Mouse (Mus musculus): Measurements from ENCODE around the gene Pde1b.

Gene Pde1b

DNA sequence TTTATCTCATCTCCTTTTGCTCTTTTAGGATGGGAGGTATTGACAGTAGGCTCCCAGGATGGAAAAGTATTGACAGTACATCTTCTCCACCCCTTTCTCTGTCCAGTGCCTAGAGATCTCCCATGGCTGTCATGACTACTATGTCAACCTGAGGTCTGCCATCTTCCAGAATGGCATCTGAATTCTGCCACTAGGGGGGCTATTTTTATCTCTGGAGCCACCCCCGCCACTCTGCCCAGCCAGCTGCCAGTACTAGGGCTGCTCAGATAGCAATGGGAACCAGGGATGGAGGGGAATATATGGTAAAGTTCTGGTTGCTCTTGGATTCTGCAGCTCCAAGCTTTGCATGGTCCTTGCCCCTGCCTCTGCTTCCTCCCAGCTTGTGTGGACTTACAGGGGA lies 8.8 kb downstream of the Pde1b start:
- no peak for DNase-seq

DNA sequence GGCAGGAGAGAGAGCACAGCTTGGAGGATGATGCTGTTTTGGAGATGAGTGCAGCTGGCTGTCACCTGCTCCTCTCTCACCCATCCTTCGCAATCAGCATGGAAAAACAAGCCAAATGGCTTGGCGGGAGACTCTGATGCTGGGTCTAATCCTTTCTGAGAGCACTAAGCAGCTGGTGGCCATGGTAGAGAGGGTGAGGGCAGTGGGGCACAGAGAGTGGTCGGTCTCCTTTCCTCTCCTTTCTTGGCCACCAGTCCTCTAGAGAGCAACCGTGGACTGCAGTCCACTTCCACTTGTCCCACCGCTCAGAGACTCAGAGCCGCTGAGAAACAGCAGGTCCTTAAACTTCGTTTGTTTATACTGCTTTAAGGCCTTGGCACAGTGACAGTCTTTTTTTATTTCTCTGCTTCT lies 10.8 kb downstream of the Pde1b start:
- DNase-seq = no peak

DNA sequence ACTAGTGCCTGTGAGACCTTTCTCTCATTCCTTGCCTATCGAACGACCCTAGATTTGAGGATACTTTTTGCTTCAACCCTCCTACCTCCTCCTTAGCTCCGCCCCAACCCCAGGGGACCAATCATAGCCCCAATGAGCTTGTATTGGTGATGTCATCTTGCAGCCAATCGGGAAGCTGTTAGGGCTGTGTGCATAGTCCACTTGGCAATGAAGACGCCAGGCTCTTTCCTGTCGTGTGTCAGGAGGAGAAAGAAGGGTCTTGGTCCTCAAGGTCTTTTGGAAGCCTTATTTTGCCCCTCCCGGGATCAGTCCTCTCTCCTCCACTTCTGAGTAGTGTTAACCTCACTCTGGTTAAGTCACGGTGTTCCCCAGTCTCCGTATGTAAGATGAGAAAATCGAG lies 11.3 kb downstream of the Pde1b start:
- peak; percentile 64 for DNase-seq

DNA sequence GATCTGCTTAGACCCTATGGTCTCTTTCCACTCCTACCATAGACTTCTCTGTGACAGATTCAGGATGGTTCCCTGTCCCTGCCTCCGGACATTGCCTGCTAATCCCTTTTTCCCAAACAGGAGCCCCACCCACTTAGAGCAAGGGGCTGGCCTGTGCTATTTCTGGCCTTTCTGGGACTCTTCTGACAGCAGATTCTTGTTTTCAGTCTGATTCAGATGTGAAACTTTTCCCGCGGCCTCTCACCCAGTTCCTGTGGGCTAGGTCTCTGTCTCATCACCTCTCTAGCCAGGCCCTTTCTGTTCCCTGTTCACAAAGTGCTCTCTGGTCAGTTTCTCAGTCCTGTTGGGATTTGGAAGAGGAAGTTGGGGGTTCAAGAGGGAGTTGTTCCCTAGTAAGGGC lies 12.1 kb downstream of the Pde1b start:
- no peak for DNase-seq

DNA sequence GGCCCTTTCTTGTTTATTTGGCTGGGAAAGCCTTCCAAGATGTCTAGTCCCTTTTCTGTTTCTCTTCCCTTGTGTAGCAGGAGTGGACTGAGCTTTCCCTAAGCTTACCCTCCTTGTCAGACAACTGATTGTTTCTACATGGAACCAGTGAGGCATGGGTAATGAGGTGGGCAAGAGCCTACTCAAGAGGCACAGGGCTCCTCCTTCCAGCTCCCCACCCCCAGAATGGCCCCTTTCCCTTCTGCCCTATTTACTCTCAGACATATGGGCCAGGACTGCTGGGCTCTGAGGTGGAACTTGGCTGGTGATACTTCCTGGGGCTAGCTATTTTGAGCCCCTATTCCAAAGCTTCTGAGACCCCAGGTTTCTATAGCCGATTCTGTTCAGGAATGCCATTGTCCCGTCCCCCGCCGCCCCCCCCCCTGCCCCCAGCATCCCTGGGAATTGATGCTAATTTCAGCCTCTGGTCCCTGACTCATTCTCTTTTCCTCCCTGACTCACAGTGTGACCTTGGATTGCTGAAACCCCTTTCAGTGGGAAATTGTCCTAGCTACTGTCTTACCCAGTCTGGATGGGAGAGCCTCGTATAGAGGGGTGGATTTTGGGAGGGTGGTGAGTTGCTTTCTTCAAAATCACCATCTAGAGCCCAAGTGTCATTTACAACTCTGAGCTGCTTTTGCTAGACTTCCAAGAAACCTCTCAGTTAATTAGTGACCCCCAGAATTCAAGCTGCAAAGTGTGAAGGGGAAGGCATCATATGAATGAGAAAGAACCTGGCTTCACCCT lies 16.0 kb downstream of the Pde1b start:
- DNase-seq = no peak

DNA sequence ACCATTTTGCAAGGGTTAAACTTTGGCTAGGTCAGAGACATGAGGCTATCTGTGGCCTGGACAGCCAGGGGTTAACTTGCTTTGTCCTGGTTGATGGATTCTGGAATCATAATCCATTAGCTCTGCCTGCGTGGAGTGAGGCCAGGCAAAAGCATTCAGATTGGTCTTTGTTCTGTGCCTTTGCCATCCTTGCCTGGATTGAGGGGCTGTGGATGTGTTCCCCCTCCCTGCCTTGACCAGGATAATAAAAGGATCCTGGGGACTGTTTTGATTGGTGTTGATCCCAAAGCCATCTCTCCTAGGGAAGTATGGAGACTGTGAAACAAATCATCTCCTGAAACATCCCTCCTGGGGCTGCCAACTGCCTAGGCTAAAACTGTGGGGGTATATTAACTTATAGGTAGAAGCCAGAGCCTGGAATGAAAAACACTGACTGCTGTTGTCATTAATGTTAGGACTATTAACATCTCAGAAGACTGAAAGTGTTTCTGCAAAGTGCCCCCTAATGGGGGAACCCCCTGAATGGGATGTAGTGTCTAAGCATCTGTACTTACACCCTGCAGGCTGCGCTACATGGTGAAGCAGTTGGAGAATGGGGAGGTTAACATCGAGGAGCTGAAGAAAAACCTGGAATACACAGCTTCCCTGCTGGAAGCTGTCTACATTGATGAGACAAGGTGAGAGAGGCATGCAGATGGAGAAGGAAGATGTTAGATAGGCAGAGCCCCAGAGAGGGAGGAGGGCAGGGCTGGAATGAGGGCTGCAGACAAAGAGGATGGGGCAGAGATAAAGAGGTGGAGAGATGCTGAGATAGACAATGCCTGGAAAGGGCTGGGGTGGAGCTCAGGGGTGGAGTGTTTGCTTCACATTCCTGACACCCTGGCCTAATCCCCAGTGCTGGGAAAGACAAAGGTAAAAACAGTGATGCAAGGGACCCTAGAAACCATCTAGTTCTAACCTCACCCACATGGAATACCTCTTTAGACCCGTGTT lies 16.8 kb downstream of the Pde1b start:
- DNase-seq = no peak

DNA sequence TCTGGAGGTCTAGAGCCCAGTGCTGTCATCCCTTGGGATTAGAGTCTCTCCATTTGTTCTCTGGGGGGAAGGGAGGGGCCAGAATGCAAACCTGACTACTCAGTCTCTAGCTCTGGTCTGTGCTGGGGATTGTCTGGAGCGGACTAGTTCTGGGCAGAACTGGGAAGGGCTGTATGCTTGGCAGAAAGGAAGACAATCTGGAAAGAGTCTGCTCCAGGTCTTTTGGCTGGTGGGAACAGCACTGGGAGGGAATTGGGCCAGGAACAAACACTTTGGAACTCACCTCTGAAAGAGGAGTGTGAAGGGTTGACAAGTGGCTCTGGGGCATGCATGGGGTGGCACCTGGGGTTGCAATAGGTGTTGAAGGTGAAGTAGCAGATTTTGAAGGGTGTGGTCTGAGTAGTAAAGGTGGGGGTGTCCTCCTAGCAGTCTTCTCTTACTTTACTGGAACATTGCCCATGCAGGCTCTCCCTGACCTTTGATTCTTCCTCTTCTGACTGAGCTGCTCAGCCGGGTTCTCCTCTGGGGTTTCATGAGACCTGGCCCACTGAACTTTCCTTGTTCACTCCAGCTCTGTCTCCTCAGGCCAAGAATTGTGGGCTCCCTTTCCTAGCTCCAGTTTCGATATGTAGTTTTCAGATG lies 19.7 kb downstream of the Pde1b start:
- DNase-seq = no peak

DNA sequence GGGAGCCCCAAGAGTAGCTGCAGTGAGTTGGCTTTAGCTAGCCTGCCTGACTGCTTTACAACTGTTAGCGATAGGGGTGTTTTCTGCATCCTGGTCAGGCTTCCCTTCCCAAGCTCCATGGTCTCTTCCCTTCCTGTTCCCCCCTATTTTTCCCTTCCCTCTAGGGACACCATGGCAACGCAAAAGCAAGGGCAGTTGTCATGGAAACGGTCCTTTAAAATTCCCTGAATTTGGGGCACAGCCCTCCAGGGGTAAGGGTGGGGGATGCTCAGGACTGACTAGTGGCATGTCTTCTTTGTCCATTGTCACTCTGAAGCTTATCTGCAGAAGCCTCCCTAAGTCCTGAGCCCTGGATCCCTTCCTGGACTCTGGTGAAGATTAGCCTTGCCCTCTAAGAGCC lies 20.3 kb downstream of the Pde1b start:
- no peak for DNase-seq

DNA sequence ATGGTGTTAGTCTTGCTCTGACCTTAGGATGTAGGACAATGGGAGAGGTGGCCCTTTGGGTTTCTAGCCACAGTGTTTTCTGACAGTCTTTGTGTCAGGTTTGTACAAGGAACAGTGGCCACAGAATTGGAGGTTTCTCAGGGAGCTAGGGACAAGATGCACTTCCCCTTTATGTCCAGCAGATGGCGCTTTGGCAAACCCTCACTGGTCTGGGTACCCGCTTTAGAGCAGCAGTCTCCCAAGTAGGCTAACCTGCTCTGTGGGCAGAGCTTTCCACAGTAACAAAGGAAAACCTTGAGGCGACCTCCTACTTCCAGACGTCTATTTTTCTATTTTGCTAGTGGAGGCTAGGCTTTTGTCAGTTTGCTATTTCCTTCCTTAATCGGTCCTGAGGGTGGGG lies 27.5 kb downstream of the Pde1b start:
- DNase-seq = no peak

DNA sequence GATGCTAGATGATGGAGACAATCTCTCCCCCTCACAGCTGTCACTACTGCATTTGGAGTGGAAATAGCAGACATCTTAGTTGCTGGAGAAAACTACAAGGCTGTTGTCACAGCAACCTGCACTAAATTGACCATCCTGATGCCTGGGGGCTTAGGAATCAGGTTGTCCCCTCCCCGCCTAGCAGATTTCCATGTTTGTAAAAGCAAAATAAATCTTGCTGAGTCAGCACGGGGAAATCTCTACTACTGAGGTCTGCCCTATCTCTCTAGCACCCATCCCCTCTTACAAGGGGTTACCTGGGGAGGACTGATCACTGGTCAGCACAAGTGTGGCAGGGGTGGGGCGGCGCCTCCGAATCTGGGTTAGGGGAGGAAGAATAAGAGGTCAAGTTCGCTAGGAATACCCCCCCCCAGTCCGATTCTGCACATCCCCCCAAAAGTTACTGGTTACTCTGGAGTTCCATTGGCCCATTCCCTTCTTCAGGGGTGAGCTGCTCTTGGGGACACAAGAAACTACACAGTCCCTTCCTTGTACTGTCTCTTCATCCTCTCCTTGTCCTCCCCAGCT lies 31.3 kb downstream of the Pde1b start:
- no peak for DNase-seq

DNA sequence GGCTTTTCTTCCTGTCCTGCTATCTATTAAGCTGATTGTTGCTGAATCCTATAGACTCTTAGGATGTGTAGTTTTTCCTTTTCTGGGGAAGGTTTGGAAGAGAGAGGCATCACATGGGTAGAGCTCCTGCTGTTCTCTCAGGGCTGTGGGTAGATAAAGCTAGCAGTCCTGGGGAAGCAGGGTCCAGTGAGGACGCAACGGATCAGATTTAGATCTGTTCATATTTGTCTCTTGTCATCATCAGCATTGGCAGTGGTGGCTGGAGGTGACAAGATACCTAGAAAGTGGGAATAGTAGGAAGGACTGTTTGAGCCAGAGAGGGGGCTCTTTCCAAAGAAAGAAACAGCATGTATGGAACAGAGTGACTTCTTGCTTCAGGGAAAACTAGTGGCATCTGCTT lies 32.2 kb downstream of the Pde1b start:
- DNase-seq = no peak

DNA sequence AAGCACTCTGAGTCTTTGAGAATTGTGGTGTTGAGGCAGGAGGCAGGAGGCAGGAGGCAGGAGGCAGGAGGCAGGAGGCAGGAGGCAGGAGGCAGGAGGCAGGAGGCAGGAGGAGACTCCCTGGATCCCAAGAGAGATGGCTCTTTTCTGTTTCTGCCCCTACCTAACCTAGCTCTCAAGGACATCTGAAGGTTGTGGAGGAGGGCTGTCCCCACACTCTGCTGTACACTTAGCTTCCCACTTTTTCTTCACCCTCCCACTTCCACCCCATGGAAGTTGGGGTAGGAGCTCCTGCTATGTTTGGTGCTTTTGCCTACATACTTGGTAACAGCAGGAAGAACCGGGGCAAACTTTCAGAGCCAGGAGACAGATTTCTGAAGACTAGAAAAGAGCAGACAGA lies 33.0 kb downstream of the Pde1b start:
- DNase-seq = no peak

DNA sequence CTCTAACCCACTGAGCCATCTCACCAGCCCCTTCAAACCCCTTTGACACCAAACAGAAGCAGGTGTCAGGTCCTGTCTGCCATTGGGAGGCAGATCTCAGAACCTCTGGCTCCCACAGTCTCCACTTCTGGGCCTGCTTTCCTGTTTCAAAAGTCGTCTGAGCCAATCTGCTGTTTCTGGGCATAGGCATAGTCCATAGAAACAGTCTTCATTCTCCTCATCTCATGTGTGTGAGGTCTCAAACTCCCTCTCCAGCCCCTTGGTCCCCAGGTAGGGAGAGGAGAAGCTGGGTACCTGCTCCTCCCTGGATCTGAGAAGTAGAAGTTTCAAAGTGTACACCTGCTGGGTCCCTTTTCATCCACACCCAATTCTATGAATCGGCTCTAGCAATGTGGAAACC lies 33.6 kb downstream of the Pde1b start:
- DNase-seq = no peak

DNA sequence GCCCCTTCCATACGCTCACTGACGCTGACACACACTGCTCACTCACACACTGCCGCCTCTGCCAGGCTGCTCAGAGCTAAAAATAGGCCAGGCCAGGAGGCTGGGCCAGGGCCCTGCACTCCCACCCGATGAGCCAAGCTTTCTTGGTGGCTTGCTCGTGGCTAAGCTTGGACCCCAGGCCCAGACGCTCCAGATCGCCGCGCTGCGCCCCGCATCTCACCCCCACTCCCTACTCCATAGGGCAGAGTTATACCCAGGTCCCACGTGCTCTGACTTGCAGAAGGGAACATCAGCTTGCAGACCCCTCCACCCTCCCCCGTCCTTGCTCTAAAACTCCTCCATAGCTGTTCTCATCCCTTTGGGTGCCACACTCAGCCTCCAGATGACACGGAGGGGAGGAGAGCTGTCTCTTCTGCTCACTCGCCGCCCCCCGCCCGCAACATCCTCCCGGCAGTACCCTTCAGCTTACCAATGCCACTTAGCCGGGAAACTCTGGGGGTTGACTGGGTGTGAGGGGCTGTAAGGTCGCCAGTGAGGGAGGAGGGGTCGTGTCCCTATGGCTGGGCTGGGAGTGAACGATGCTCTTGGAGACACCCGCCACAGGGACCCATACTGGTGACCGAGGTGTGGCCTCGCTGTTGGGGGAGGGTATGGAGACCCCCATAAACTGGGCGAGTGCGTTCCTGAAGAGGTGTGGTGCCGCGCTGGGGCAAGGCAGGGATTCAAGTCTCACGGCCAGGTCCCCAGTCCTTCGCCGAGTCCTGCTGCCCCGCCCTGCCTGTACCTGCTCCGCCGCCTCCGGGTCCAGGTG lies 34.4 kb downstream of the Pde1b start:
- peak; percentile 57 for DNase-seq

DNA sequence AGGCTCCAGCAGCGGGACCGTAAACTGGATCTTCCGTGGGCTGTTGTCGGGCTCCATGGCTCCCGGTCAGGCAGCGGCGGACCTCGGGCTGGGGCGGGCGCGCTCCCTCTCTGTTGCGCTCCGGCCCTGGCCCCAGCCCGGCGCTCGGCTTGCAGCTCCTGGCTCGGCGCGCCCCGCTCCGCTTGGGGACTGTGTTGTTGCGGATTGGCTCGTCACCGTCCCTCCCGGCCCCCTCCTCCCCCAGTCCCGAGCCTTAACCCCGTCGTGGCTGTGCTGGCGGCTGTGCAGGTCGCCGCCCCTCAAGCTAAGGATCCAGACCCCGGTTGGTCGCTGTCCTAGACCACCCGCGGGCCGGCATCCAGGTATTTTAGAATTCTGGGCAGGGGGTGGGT lies 35.0 kb downstream of the Pde1b start, which contains the start of gene Ppp1r1a:
Gene Ppp1r1a, minus strand, starts transcription at position 182 of the 392 bp plus-strand sequence.
- peak; percentile 85 for DNase-seq

DNA sequence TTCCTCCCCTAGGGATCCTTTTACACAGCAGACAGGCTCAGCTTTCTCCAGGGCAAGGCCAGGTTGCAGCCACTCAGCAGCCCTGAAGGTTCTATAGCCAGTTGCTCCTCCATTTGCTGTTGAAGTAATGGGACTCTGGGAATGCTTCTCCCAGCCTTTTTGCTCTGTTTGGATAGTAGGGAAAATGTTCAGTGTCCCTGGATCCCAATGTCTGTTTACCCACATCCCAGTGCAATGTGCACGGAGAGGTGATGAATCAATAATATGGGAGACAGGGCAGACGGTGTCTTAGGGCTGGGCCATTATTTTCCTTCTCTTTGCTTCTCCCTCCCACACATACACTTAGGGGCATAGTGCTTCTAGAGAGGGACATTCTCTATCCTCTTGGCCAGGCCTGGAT lies 36.4 kb downstream of the Pde1b start:
- no peak for DNase-seq

DNA sequence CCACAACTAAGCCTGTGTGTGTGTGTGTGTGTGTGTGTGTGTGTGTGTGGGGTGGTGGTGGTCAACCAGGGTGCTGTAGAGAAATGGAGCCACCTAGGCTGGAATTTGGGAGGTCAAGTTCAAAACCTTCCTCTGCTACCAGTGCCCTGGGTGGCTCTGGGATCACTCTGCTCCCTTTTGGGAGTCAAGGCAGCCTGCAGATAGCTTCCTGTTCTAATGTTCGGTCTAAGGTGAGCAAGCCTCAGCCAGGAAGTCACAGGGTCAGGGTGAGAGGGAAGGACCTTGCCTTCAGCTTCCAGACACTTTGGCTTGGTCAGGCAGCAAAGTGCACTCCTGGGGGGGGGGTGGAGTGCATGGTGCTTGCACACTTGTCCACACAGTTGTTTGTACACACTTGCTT lies 37.8 kb downstream of the Pde1b start:
- DNase-seq = no peak

DNA sequence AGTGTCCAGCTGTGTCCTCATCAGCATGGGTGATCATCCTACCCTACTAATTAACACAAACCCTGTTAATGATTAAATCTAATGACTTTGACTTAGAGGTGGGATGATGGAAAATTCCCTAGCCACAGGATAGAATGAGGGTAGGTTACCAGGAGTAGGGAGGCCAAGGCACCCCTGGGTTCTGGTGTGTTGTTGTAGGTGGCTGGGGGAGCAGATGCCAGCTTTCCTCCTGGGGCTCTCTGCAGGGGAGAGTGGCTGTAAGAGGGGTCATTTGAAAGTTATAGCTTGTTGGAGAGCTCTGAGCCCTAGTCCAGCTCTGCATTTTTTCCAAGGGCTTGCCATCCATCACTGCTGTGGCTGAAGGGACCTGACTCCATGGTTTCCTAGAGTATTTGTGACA lies 39.7 kb downstream of the Pde1b start:
- DNase-seq = no peak

DNA sequence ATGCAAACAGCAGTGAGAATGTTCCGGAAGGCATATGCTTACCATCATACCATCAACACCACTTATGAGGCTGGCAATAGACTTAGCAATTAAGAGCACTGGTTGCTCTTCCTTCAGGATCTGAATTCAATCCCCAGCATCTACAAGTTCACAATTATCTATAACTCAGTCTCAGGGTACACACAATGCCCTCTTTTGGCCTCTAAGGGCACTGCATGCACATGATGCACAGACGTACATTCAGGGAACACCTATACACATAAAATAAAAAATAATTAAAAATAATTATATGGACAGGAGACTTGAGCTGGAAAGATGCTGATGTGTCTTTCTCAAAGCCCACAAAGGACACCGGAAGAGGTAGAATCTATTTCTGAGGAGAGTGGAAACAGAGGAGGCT lies 45.1 kb downstream of the Pde1b start:
- DNase-seq = no peak

DNA sequence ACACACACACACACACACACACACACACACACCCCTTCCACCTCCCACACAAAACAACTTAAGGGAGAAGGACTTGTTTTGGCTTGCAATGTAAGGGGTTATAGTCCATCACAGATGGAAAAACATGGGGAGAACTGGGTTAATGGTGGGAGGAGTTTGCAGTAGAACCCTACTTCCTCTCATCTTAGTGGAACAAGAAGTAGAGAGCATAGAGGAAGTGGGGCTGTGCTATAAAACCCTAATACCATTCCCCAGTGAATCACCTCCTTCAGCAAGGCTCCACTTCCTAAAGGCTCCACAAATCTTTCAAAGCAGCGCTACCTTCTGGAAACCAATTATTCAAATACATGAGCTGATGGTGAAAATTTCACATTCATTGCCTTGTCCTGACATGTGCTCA lies 46.6 kb downstream of the Pde1b start:
- no peak for DNase-seq

DNA sequence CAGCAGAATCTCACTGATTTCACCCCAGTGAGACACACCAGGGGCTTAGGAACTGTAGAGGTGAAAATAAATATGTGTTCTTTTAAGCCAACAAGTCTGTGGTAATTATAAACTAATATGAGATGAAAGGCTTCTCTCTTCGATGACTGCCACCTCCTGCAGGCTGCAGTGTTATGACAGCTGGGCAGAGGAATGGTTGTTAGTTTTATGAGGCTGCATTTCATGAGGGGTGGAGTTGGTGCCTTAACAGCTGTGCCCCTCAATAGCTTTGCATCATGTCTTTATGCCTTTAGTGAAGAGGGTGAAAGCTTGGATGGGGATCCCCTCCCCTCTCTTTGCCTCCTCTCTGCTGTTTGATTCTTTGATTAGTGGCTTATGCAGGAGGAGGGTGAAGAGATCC lies 48.2 kb downstream of the Pde1b start:
- DNase-seq = no peak

DNA sequence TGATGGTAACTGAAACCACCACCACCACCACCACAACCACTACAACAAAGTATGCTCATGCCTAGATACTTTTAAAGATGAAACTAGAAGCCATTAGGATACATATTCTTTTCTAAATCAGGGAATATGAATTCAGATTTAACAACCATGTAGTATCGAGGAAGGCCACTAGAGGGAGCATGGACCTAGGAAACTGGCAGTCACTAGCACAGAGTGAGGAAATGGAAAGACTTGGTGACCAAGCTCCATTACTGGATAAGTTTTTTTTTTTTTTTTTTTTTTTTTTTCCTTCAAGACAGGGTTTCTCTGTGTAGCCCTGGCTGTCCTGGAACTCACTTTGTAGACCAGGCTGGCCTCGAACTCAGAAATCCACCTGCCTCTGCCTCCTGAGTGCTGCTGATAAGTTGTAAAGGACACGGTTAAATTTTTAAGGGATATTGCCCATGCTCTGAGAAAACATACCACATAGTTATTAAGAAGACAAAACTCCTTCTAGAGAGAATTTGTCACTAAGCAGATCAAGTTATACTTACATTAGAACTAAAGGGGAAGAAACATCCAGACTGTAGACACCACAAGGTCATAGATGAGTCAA lies 49.4 kb downstream of the Pde1b start:
- peak; percentile 43 for DNase-seq
